Mouse (Mus musculus) bone marrow, adult 2 months (tissue): Measurements from ENCODE around the gene Olfr1335.

ENCODE experiments used
- CTCF ChIP-seq: fragments of 200-500 bp; IDR thresholded peaks from 2 replicates; pipeline ENCODE4 v1.5.1; 2011; ENCODE audit warnings: low read length, control low read depth; ENCODE audit not compliant: control insufficient read depth, insufficient read depth
- POLR2A ChIP-seq: fragments of 200-500 bp; IDR thresholded peaks from 2 replicates; pipeline ENCODE4 v1.6.1; 2011; ENCODE audit warnings: low read depth, mild to moderate bottlenecking, control low read depth, low read length, borderline replicate concordance; ENCODE audit not compliant: control insufficient read depth

DNA sequence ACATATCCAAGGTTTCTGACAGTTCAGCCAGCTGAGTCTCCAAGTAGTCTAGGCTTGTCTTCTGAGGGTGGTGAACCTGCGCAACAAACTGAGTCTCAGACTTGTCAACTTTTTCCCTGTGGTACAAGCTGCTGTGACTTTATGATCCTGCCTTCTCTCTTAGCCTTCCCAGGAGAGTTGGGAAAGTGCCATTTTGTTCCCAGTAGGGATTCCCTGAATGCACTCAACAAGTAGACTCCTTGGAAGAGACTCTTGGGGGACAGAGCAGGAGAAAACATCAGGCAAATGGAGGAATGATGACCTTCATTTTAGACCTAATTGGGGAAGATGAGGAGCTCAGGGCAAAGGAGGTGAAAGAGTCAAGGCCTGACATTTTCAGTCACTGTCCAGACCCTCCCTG, 26.4 kb upstream of the Olfr1335 start, which contains the start of gene Olfr1333:
- TF ChIP-seq POLR2A (no peak), CTCF (no peak)
